Mouse (Mus musculus): ENCODE data around the gene Gm47995.
"Not testable (repeated sequence)": the region's sequence is repeated elsewhere in the genome, so short reads cannot be mapped to it uniquely, and the experiment has no call there.

Gm47995 gene

DNA sequence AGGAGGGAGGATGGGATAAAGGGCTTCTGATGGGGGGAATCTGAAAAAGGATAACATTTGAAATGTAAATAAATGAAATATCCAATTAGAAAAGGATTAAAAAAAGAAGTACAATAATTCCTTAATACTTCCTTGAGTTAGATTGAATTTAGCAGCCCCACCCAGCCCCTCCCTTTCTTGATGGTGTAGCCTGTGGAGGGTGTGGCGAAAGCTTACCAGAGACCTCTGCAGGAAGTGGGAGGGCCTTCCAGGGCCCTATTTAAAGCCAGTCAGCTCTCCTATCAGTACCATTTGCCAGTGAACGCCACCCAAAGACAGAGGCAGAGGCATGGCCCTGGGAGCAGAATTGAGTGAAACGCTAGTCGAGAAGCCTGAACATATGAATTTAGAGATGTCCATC, at the start of gene Gm47995:
Gm47995 (plus strand) TSS at position 329 of the 400 bp plus-strand sequence.
- not testable (repeated sequence) for DNase-seq (ENCODE audit: low spot score in 2 of 2)

DNA sequence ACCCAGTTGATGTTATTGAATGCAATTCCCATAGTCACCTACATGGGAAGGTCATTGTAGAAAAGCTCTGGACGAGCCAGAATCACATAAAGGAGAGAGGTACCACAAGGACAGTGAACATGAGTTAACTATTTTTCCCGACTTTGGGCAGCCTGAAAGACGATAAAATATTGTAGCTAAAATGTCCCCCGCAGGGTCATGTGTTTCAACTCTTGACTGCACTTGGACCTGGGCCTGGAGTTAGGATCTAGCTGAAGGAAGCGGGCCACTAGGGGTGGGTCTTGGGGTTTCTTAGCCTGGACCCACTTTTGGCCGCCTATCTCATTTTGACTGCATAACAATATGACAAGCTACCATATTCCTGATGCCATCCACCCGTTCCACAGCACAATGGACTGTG, 48.0 kb upstream of the Gm47995 start:
- DNase-seq (ENCODE audit: low spot score in 2 of 2) = no peak

DNA sequence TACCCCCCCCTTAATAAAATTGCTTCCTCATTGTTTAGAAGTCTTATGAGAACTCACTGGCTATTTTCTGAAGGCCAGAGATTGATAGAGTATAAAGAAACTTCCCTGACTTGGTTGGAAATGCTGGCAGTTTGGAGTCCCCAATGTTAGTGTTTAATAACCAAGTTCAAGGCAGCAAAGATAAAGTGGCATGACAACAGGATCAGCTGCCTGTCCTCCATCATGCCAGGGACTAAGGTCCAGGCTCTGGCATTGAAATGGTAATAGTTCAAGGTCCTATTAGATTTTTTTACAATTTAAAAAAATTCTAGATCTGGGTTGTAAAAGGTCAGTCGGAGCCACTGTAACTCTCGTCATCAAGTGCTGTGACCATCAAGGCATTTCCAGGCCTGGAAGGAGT, 47.2 kb upstream of the Gm47995 start:
- no peak for DNase-seq (ENCODE audit: low spot score in 2 of 2)

DNA sequence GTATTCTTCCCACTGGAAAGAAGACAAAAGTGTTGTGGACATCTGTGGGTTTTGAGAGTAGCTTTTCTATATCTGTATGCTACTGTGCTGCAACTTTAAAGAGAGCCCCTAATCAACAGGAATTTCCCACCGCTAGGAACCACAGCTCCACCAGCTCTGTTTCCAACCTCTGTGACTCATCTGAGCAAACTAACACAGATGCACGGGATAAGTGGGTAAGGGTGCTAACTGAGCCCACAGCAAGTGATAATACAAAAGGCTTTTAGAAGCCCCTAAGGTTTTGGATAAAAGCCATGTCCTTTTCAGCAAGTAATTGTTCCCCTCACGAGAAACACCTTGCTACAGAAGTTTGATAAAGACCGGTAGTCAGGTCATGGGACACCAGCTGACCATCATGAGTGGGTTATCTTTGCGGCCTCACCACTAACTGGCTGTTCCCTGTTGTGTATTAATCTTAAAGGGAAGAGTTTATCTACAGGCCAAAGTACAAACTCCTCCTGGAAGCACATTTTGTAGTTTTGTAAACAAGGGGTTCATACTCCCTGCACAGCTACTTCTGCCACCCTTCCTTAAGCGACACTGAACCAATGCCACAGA, 45.1 kb upstream of the Gm47995 start:
- DNase-seq (ENCODE audit: low spot score in 2 of 2) = no peak

DNA sequence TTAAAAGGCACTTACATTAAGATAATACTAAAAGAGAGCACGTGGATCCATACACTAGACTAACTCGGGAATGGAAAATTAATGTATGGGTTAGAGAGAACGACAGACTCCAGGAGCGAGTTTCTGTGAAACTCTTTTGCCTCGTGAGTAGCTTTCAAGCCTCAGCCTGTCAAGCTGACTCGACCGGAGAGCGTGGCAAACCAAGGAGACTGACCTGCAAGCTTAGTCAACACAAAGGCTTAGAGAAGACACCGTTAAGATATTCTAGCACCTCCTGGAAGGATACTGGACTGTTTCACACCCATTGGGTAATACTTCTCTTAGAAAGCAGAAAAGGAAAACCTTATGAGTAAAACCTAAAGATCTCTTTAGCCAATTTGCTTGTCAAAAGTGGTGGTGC, 44.1 kb upstream of the Gm47995 start:
- DNase-seq (ENCODE audit: low spot score in 2 of 2) = not testable (repeated sequence)

DNA sequence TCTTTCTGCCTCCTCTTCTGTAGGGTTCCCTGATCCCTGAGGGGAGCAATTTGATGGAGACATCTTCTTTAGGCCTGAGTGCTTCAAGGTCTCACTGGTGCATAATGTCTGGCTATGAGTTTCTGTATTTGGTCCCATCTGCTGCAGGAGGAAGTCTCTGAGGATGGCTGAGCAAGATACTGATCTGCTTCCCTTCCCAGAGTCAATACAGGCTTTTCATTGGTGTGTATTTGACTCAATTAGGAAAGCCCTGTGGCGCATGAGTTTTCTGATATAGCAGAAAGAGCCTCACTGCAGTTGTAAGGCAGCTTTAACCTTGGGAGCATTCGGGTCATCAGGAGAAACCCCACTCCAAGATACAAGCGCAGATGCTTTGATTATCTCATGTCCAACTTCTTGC, 42.1 kb upstream of the Gm47995 start:
- no peak for DNase-seq (ENCODE audit: low spot score in 2 of 2)

DNA sequence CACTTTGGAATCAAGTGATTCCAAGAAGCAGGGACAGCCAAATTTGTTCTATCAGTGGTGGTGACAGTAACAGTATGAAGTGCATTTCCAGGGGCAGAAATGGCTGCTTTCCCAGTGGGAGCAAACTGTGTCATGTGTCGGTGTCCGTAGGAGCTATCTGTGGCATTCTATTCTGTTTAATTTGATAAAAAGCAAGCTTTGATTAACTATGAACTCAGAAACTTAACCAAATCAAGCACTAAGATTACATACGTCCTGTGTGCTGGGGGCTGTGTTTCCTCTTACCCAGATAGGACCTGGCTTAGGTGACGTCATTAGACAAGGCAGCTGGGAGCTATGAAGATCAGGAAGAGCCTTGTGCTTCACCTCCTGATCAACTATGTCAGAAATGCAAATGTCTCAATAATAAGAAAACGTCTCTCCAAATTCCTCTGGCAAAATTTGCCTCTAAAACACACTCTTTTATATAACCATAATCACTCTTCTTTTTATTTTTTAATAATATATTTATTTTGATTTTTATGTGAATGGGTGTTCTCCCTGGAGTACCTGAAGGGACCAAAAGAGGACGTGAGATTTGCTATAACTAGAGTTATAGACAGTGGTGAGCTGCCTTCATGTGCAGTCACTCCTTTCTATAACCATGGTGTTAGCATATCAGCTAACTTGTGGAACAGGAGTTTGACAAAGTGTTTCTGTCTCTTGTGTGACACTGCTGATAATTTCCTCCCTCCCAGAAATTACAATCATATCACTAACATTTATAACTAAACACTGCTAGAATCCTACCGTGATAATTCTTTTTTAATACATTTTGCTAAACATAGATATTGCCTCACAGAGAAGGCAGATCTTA, 41.2 kb upstream of the Gm47995 start:
- no peak for DNase-seq (ENCODE audit: low spot score in 2 of 2)

DNA sequence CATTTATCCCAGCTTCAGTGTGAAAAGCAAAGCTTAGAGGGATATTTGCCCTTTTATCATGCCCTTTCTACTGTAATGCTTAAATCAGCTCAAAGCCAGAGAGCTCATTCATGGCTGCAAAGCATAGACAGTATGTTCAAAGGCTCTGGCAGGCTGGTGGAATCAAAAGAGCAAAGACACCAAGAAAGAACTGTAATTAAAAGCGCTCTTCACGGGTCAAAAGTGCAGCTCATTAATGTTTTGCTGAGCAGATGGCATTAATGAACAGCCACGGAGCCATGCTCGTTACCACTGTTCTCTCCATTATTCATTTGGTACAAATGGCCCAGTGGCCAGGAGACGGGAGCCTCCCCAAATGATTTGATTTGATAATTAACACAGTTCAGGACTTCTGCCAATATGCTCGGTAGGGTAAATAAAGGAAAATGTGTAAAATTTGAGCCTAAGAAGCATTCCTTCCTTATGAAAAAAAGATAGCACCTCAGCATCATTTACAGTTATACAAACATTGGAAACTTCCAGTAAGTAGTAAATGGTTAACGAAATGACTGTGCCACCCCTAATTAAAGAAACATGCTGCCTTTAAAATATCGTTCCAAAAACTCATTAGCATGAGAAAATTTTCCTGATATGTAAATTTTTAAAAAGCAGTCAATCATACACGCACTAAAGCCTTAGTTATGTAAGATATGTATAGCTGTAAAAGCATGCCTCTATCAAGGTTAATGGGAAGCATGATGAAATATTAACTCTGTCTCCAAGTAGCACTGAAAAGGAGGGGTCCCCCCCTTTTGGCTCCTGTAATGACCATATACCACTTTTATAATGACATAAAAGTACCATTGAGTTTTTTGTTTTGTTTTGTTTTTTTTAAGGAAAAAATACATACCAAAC, 40.0 kb upstream of the Gm47995 start:
- DNase-seq (ENCODE audit: low spot score in 2 of 2) = no peak

DNA sequence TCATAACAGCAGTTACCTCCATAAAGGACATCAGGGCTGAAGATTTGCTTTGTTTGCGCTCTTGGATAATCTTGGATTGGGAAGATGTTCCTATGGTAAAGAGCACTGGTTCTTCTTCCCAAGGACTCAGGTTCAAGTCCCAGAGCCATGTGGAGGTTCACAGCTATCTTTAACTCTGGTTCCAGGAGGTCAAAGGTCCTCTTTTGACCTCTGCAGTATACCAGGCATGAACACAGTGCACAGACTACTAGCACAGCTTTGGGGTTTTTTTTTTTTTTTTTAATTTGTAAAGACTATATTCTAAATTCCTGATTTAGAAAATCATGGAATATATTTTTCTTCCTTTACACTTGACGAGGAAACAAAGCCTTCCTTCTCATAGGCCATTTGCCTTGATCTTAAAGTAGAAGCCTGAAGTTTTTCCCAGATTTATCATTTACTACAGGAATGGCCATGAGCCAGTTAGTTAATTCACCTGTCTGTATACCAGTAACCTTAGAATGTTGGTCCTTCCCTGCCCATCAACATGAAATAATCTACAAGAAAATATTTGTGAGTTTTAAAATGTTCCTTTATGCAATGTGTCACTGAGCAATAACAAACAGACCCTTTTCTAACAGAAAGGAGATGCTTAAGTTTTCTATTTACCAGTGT, 39.3 kb upstream of the Gm47995 start:
- DNase-seq (ENCODE audit: low spot score in 2 of 2) = no peak

DNA sequence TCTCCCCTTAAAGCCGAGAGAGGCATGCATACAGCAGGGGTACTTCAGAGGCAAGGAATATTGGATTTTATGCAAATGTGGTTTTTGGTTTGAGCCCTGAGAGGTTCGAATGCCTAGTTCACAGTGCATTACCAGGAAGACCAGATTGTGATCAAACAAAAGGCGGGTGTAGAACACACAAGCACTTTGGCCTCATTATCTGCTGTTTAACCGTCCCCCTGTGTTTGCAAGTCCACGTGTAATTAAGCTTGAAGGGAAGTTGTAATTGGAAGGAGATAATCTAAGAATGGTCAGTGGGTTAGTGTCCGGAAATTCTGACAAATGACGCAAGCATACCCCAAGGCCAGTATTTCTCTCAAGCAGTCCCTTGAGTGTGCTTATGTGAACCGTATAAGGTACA, 32.2 kb upstream of the Gm47995 start:
- no peak for DNase-seq (ENCODE audit: low spot score in 2 of 2)

DNA sequence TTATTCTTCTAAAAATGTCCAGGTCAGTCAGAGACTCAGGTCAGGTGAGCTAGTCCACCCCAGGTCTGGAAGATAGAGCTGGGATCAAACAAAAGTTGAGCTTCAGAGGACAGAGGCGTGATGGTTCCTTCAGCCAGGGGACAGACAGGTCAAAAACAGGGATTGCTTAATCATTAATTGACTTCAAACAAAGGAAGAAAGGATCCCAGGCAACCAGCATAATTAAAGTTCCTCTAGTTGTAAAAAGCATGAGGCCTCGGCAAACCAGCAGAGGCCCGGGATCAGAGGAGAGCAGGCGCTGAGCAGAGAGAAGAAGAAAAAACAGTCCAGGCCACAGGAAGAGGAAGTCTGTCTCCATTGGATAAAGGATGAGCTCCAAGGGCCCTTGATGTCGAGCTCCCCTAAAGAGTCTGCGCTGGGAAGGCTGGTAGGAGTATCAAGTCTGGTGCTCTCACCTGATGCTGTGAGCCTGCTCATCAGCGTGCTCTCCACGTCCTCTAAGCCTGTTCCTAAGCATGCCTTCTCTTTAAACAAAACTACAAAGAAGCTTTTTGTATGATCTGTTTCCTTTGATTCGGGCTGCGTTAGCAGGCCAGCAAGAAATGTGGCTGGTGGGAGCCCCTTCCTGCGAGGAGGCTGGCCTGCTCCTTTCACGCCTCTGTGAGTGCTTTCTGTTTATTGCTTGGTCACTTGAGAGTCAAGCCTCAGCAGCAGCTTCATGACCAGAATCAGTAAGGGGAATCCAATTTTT, 30.8 kb upstream of the Gm47995 start:
- DNase-seq (ENCODE audit: low spot score in 2 of 2) = no peak

DNA sequence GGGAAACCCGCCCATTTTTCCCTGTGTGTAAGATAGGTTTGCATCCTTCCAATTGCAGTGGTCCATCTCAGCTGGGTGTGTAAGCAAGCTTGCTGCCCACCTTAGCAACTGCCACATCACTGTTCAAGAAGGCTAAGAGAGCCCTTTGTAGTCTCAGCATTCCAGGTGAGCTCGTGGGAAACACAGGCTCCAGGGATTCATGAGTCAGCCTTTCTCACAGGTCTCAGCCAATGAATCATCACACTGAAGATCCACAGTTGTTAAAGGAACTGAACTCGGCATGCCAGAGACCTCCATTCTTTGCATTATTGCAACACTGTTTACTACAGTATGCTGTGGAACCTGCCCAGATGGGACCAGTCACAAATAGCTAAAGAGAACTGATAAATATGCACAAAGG, 29.6 kb upstream of the Gm47995 start:
- no peak for DNase-seq (ENCODE audit: low spot score in 2 of 2)

DNA sequence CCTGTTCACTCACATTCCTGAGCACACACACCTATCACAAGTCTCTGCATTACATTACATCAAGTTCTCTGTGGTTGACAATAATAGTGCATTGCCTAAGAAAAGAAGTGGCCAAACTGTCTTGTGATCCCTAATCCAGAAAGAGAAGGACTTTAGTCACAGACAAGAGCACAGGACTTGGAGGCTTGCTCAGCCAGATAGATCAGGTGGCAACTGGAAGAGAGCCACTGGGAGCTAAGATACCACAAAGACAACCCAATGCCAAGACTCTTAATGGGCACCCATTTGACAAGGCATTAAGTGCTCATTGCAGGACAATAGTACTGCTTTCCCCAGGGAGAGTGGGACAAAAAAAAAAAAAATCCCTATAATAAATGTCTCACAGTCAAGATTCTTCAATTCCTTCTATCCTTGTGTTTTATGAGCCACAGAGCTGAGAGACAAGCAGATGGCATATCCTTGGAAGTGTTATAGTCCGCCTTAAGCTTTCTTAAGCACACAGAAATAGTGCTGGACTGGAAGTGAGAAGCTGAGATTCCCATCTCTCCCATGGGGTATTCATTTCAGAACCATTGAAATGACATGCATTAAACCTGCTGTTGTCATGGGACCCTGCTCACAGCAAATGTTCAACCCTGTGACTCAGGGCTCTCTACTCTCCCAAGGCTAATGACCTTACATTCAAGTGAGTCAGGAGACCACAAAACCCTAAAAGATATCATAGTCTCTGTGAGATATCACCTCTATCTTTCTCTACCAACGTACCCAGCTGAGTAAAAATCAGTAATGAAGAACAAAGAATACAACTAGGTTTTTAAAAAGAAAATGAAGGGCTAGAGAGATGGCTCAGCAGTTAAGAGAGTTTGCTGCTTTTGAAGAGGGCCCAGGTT, 26.4 kb upstream of the Gm47995 start:
- DNase-seq (ENCODE audit: low spot score in 2 of 2) = no peak

DNA sequence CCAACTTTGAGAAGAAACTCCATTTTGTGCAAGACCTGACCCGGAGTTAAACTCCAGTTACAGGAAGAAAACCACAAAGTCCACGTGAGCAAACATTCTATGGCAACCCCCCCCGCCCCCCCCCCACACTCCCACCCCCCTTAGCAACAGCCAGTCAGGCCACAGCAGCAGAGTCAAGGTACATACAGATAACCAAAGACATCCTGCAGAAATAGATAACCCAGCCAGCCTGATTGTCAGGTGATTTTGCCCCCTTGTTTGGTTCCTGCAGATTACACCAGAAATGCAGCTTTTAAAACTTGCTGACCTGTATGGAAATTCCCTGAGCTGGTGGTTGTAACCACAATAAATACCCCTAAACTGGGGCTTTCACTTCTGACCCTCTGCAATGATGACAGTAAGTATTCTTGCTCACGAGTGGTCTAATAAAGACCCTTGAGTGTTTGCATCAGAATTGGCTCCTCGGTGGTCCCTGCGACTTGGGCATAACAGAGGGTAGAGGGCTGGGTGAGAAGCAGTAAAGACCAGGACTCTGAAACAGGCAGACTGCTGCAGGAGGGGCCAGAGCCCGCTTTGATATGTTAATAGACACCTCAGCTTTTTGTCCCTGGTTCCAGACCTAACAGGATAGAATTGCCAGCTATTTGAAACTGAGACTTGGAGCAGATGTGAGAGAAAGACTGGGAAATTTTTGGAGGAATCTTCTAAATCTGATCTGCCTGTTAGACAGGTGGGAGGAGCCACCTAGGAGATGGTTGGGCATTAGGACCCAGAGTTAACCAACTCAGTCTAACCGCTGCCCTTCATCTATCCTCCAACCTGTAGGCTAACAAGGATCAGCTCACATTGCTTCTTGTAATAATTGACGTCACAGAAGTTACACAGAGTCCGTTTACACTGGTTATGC, 21.0 kb upstream of the Gm47995 start:
- DNase-seq (ENCODE audit: low spot score in 2 of 2) = peak in 1 of 2 experiments; percentile 10

DNA sequence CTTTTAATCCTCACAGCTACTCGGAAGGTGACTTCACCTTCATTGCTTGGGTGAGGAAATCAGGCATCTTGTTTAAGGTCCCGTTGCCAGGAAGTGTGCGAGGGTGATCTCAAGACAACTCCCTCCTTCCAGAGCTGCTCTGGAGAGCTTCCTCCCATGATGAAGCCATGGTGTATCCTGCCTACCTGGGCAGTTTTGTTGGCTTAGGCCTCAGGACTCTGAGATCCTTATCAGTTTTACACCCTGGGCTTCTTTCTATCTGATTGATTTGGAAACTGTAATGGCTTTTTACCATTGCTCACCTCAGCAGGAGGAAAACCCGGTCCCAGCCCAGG, 20.3 kb upstream of the Gm47995 start:
- no peak for DNase-seq (ENCODE audit: low spot score in 2 of 2)

DNA sequence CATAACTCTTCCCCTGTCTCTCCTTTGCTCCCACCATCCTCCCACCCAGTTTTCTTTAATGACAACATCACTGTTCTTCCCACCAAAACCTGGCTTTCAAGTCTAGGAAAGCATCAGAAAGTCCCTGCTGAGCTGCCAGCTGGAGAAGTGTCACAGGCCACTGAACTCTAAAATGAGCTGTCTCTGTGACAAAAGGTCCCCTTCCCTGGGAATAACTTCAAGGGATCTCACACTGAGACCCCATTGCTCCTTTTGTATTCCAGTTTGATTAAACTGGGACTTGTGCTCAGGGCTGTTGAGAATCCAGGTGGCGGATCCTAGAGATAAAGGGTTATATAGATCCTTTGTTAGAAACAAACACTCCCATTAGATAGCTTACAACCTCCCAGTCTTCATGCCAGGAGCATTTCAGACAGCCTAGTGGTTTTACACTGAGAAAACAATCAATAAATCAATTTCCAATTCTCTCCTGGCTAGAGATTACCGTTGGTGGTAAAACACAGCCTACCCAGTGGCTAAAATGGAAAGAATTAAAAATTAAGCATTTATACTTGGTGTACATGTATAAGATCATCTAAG, 19.7 kb upstream of the Gm47995 start:
- DNase-seq (ENCODE audit: low spot score in 2 of 2) = no peak

DNA sequence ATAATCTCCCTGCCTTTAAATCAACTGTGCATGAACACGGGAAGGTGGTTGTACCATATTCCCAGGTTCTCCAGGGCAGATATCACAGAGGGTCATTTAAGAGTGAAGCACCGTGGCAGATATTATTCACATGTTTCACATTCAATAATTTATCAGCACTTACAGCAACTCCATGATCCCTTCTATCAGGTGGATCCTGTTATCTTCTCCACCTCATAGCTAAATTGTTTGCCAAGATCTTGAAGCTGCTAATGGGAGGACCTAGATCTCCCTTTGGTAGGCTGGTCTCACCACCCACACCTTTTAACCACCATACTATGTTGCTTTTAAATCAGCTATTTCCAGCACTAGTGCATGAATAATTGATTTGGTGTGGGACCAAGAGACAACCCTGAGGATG, 18.1 kb upstream of the Gm47995 start:
- DNase-seq (ENCODE audit: low spot score in 2 of 2) = no peak

DNA sequence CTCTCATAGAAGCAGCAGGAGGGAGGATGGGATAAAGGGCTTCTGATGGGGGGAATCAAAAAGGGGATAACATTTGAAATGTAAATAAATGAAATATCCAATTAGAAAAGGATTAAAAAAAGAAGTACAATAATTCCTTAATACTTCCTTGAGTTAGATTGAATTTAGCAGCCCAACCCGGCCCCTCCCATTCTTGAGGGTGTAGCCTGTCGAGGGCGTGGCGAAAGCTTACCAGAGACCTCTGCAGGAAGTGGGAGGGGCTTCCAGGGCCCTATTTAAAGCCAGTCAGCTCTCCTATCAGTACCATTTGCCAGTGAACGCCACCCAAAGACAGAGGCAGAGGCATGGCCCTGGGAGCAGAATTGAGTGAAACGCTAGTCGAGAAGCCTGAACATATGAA, 16.0 kb upstream of the Gm47995 start, which contains the start of gene Gm47985:
Gm47985 (plus strand) TSS at position 272 of the 400 bp plus-strand sequence.
- not testable (repeated sequence) for DNase-seq (ENCODE audit: low spot score in 2 of 2)

DNA sequence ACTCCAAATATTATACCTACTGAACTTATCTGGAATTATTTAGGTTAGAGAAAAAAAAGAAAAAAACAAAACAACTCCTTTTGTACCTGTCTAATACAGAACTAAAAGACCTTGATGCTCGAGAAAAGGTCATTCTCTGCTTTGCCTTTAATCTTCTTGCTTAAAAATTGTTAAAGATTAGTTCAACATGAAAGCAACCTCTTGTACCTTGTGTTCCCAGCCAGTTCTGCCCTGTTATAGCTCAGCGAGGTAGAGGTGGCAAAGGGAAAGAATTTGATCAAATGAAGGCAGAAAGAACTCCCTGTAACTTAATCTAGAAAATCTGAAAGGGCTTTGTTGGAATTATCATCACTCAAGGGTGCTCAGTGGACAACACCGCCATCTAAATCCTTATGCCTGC, 12.1 kb upstream of the Gm47995 start:
- DNase-seq (ENCODE audit: low spot score in 2 of 2) = not testable (repeated sequence)

Measured in right cerebral cortex, adult 2 months (tissue).